Mouse (Mus musculus): ENCODE results near the gene Tcf20. TPM values are rescaled to one million over a fixed set of nuclear protein-coding genes. Genes with fewer than 3 reads are reported as not detected.

The Tcf20 gene
- polyA plus RNA-seq, 1 experiment: 11.1 TPM

- H3K4me2 ChIP-seq (ENCODE audit: low read depth): no peak overlapping the region
- no peaks in the 10 kb centered on the region for H3K27me3 ChIP-seq (ENCODE audit: control insufficient read depth, insufficient read depth, insufficient read length)
- no peak overlapping the region for H3ac ChIP-seq (ENCODE audit: control insufficient read depth, insufficient read length)
- no peak overlapping the region for H3K4me3 ChIP-seq
- H3K36me3 ChIP-seq (ENCODE audit: control insufficient read depth, insufficient read depth): peaks cover 13% of the 10 kb centered on the region
- peaks cover 4% of the 10 kb centered on the region for H3K79me2 ChIP-seq (ENCODE audit: control insufficient read depth, insufficient read depth)
- TF ChIP-seq MYOG (IDR thresholded peaks at IDR 0.05; ENCODE audit: control insufficient read depth in 1 of 3, insufficient read depth in 1 of 3, insufficient read length in 2 of 3, low read depth in 2 of 3): no peak
- TF ChIP-seq REST (IDR thresholded peaks at IDR 0.05; ENCODE audit: insufficient read depth, insufficient read length): no peak
- TF ChIP-seq SRF (IDR thresholded peaks at IDR 0.05; ENCODE audit: control insufficient read depth, insufficient read length, low read depth): no peak
- TF ChIP-seq USF1 (IDR thresholded peaks at IDR 0.05; ENCODE audit: low read depth): no peak
- TF ChIP-seq MAX (IDR thresholded peaks at IDR 0.05; ENCODE audit: low read depth): no peak
- no peak for TF ChIP-seq TCF12 (IDR thresholded peaks at IDR 0.05; ENCODE audit: insufficient read depth, poor library complexity, severe bottlenecking)
- TF ChIP-seq POLR2AphosphoS2 (IDR thresholded peaks at IDR 0.05; ENCODE audit: insufficient read length, low read depth): no peak
- TF ChIP-seq MYOD1 (IDR thresholded peaks at IDR 0.05; ENCODE audit: control insufficient read depth in 1 of 3, insufficient read length in 2 of 3, low read depth in 2 of 3): no peak
- no peak for TF ChIP-seq CEBPB (IDR thresholded peaks at IDR 0.05; ENCODE audit: insufficient read depth, poor library complexity, severe bottlenecking)
- TF ChIP-seq POLR2A (IDR thresholded peaks at IDR 0.05; ENCODE audit: insufficient read length, low read depth): no peak
- TF ChIP-seq E2F4 (IDR thresholded peaks at IDR 0.05; ENCODE audit: insufficient read depth): no peak
- TF ChIP-seq TCF3 (IDR thresholded peaks at IDR 0.05; ENCODE audit: insufficient read length, low read depth): no peak
These were observed 161.8 kb downstream of the Tcf20 start for GRCm38 (mm10) chr15:82825866-82826265.

GRCm38 (mm10) chr15:82822347-82822746 is 165.3 kb downstream of the Tcf20 start:
- no peak overlapping the region for H3K4me2 ChIP-seq (ENCODE audit: low read depth)
- TF ChIP-seq CEBPB (IDR thresholded peaks at IDR 0.05; ENCODE audit: insufficient read depth, poor library complexity, severe bottlenecking) (no peak), TCF12 (IDR thresholded peaks at IDR 0.05; ENCODE audit: insufficient read depth, poor library complexity, severe bottlenecking) (no peak), MAX (IDR thresholded peaks at IDR 0.05; ENCODE audit: low read depth) (no peak), MYOD1 (IDR thresholded peaks at IDR 0.05; ENCODE audit: control insufficient read depth in 1 of 3, insufficient read length in 2 of 3, low read depth in 2 of 3) (no peak), E2F4 (IDR thresholded peaks at IDR 0.05; ENCODE audit: insufficient read depth) (no peak), TCF3 (IDR thresholded peaks at IDR 0.05; ENCODE audit: insufficient read length, low read depth) (no peak), SRF (IDR thresholded peaks at IDR 0.05; ENCODE audit: control insufficient read depth, insufficient read length, low read depth) (no peak), MYOG (IDR thresholded peaks at IDR 0.05; ENCODE audit: control insufficient read depth in 1 of 3, insufficient read depth in 1 of 3, insufficient read length in 2 of 3, low read depth in 2 of 3) (no peak), USF1 (IDR thresholded peaks at IDR 0.05; ENCODE audit: low read depth) (no peak), POLR2AphosphoS2 (IDR thresholded peaks at IDR 0.05; ENCODE audit: insufficient read length, low read depth) (no peak), POLR2A (IDR thresholded peaks at IDR 0.05; ENCODE audit: insufficient read length, low read depth) (no peak)
- no peaks in the 10 kb centered on the region for H3K79me2 ChIP-seq (ENCODE audit: control insufficient read depth, insufficient read depth)
- no peak overlapping the region for H3ac ChIP-seq (ENCODE audit: control insufficient read depth, insufficient read length)
- no peaks in the 10 kb centered on the region for H3K27me3 ChIP-seq (ENCODE audit: control insufficient read depth, insufficient read depth, insufficient read length)
- peaks cover 13% of the 10 kb centered on the region for H3K36me3 ChIP-seq (ENCODE audit: control insufficient read depth, insufficient read depth)
- H3K4me3 ChIP-seq: no peak overlapping the region

DNA sequence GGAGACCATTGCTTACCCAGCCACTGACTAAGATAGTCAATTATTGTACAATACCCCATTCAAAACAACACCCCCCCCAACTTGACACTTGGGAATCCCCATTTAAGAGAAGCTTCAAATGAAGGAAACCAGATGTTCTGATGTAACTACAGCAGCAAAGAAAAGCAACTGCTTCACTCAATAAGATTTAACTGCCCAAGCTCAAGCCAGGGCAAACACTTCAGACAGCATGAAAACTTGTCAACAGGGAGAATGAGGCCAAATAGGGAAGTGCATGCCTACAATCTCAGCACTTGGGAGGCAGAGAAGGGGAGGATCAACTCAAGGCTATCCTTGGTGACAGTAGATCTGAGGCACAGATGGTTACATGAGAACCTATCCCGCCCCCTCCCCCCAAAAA is 166.0 kb downstream of the Tcf20 start:
- no peaks in the 10 kb centered on the region for H3K27me3 ChIP-seq (ENCODE audit: control insufficient read depth, insufficient read depth, insufficient read length)
- TF ChIP-seq MYOG (IDR thresholded peaks at IDR 0.05; ENCODE audit: control insufficient read depth in 1 of 3, insufficient read depth in 1 of 3, insufficient read length in 2 of 3, low read depth in 2 of 3) (no peak), MAX (IDR thresholded peaks at IDR 0.05; ENCODE audit: low read depth) (no peak), REST (IDR thresholded peaks at IDR 0.05; ENCODE audit: insufficient read depth, insufficient read length) (no peak), CEBPB (IDR thresholded peaks at IDR 0.05; ENCODE audit: insufficient read depth, poor library complexity, severe bottlenecking) (no peak), SRF (IDR thresholded peaks at IDR 0.05; ENCODE audit: control insufficient read depth, insufficient read length, low read depth) (no peak), POLR2A (IDR thresholded peaks at IDR 0.05; ENCODE audit: insufficient read length, low read depth) (no peak), POLR2AphosphoS2 (IDR thresholded peaks at IDR 0.05; ENCODE audit: insufficient read length, low read depth) (no peak), TCF3 (IDR thresholded peaks at IDR 0.05; ENCODE audit: insufficient read length, low read depth) (no peak), TCF12 (IDR thresholded peaks at IDR 0.05; ENCODE audit: insufficient read depth, poor library complexity, severe bottlenecking) (no peak), USF1 (IDR thresholded peaks at IDR 0.05; ENCODE audit: low read depth) (no peak), E2F4 (IDR thresholded peaks at IDR 0.05; ENCODE audit: insufficient read depth) (no peak), MYOD1 (IDR thresholded peaks at IDR 0.05; ENCODE audit: control insufficient read depth in 1 of 3, insufficient read length in 2 of 3, low read depth in 2 of 3) (no peak)
- H3ac ChIP-seq (ENCODE audit: control insufficient read depth, insufficient read length): no peak overlapping the region
- no peaks in the 10 kb centered on the region for H3K79me2 ChIP-seq (ENCODE audit: control insufficient read depth, insufficient read depth)
- no peak overlapping the region for H3K4me2 ChIP-seq (ENCODE audit: low read depth)
- H3K36me3 ChIP-seq (ENCODE audit: control insufficient read depth, insufficient read depth): peaks cover 13% of the 10 kb centered on the region
- no peak overlapping the region for H3K4me3 ChIP-seq

- no peak for TF ChIP-seq POLR2AphosphoS2 (IDR thresholded peaks at IDR 0.05; ENCODE audit: insufficient read length, low read depth)
- TF ChIP-seq MYOG (IDR thresholded peaks at IDR 0.05; ENCODE audit: control insufficient read depth in 1 of 3, insufficient read depth in 1 of 3, insufficient read length in 2 of 3, low read depth in 2 of 3): no peak
- no peak for TF ChIP-seq TCF12 (IDR thresholded peaks at IDR 0.05; ENCODE audit: insufficient read depth, poor library complexity, severe bottlenecking)
- no peak for TF ChIP-seq E2F4 (IDR thresholded peaks at IDR 0.05; ENCODE audit: insufficient read depth)
- no peak for TF ChIP-seq TCF3 (IDR thresholded peaks at IDR 0.05; ENCODE audit: insufficient read length, low read depth)
- TF ChIP-seq REST (IDR thresholded peaks at IDR 0.05; ENCODE audit: insufficient read depth, insufficient read length): no peak
- TF ChIP-seq SRF (IDR thresholded peaks at IDR 0.05; ENCODE audit: control insufficient read depth, insufficient read length, low read depth): no peak
- no peak for TF ChIP-seq USF1 (IDR thresholded peaks at IDR 0.05; ENCODE audit: low read depth)
- Histone ChIP-seq H3K27me3 (ENCODE audit: control insufficient read depth, insufficient read depth, insufficient read length) (no peaks in the 10 kb centered on the region), H3K79me2 (ENCODE audit: control insufficient read depth, insufficient read depth) (no peaks in the 10 kb centered on the region), H3K36me3 (ENCODE audit: control insufficient read depth, insufficient read depth) (peaks cover 8% of the 10 kb centered on the region), H3ac (ENCODE audit: control insufficient read depth, insufficient read length) (no peak overlapping the region), H3K4me2 (ENCODE audit: low read depth) (no peak overlapping the region), H3K4me3 (no peak overlapping the region)
These were observed 172.4 kb downstream of the Tcf20 start for GRCm38 (mm10) chr15:82815296-82815695.

Measured in myocyte (in vitro differentiated cells).